Mouse (Mus musculus): ENCODE results near the gene Pnmt. TPM values are rescaled to one million over a fixed set of nuclear protein-coding genes. Genes with fewer than 3 reads are reported as not detected.
A peak's percentile ranks its signal among the peaks of the same experiment; 100 is the strongest.

The Pnmt gene
- polyA plus RNA-seq, 1 experiment from 2014 or later, result 1.7 TPM

GRCm38 (mm10) chr11:98346168-98346567, 40.1 kb upstream of the Pnmt start:
- Histone ChIP-seq H3K4me1 (ENCODE audit: control insufficient read depth, insufficient read depth, low read length) (peaks cover 15% of the 10 kb centered on the region), H3K9ac (ENCODE audit: low read depth, low read length) (no peak overlapping the region), H3K27ac (ENCODE audit: low read length) (no peak overlapping the region), H3K27me3 (ENCODE audit: control insufficient read depth, insufficient read depth, low read depth, low read length) (peaks cover 61% of the 10 kb centered on the region), H3K4me2 (ENCODE audit: low read length) (no peak overlapping the region), H3K36me3 (ENCODE audit: control insufficient read depth, insufficient read depth, low read length) (no peaks in the 10 kb centered on the region), H3K4me3 (ENCODE audit: low read depth, low read length) (no peak overlapping the region), H3K9me3 (replicated peaks; ENCODE audit: control insufficient read depth, low read length, poor library complexity, severe bottlenecking) (no peaks in the 10 kb centered on the region)
- no peak for ATAC-seq
- WGBS, result 6% methylated on average over 9 of the region's 9 CpGs

GRCm38 (mm10) chr11:98347385-98348082, 38.7 kb upstream of the Pnmt start:
- WGBS, result 2% methylated on average over 9 of the region's 12 CpGs
- Histone ChIP-seq H3K9ac (ENCODE audit: low read depth, low read length) (0 out of 2 replicates have a peak overlapping the region, but pooled peaks have one; percentile 70), H3K4me3 (ENCODE audit: low read depth, low read length) (no peak overlapping the region; the same call in 1 of the 2 replicates), H3K27me3 (ENCODE audit: control insufficient read depth, insufficient read depth, low read depth, low read length) (peaks cover 59% of the 10 kb centered on the region), H3K36me3 (ENCODE audit: control insufficient read depth, insufficient read depth, low read length) (no peaks in the 10 kb centered on the region), H3K4me2 (ENCODE audit: low read length) (peak overlapping the region; percentile 100), H3K27ac (ENCODE audit: low read length) (no peak overlapping the region), H3K9me3 (replicated peaks; ENCODE audit: control insufficient read depth, low read length, poor library complexity, severe bottlenecking) (no peaks in the 10 kb centered on the region), H3K4me1 (ENCODE audit: control insufficient read depth, insufficient read depth, low read length) (peaks cover 15% of the 10 kb centered on the region)
- no peak for ATAC-seq

GRCm38 (mm10) chr11:98348083-98348961, 37.9 kb upstream of the Pnmt start, which contains the start of gene Ppp1r1b:
TSS of gene Ppp1r1b (plus strand) at chr11:98348404.
- Histone ChIP-seq H3K4me2 (ENCODE audit: low read length) (peak within 1 kb of the TSS; percentile 100), H3K27ac (ENCODE audit: low read length) (no peak within 1 kb of the TSS), H3K9me3 (replicated peaks; ENCODE audit: control insufficient read depth, low read length, poor library complexity, severe bottlenecking) (no peaks in the 10 kb centered on the region), H3K4me3 (ENCODE audit: low read depth, low read length) (peak within 1 kb of the TSS; percentile 67), H3K4me1 (ENCODE audit: control insufficient read depth, insufficient read depth, low read length) (peaks cover 15% of the 10 kb centered on the region), H3K27me3 (ENCODE audit: control insufficient read depth, insufficient read depth, low read depth, low read length) (peaks cover 62% of the 10 kb centered on the region), H3K9ac (ENCODE audit: low read depth, low read length) (peak within 1 kb of the TSS; percentile 70), H3K36me3 (ENCODE audit: control insufficient read depth, insufficient read depth, low read length) (no peaks in the 10 kb centered on the region)
- peak; percentile 71 for ATAC-seq
- WGBS, result under 1% methylated on average over 39 of the region's 55 CpGs

GRCm38 (mm10) chr11:98349308-98349707, 36.9 kb upstream of the Pnmt start:
- H3K4me1 ChIP-seq (ENCODE audit: control insufficient read depth, insufficient read depth, low read length), result peaks cover 15% of the 10 kb centered on the region
- no peak for ATAC-seq
- peak overlapping the region; percentile 67 for H3K4me3 ChIP-seq (ENCODE audit: low read depth, low read length)
- H3K9ac ChIP-seq (ENCODE audit: low read depth, low read length), result no peak overlapping the region
- WGBS, result 4% methylated on average over 9 of the region's 9 CpGs
- peaks cover 66% of the 10 kb centered on the region for H3K27me3 ChIP-seq (ENCODE audit: control insufficient read depth, insufficient read depth, low read depth, low read length)
- peak overlapping the region; percentile 100; the same call in 1 of the 2 replicates for H3K4me2 ChIP-seq (ENCODE audit: low read length)
- no peaks in the 10 kb centered on the region for H3K9me3 ChIP-seq (replicated peaks; ENCODE audit: control insufficient read depth, low read length, poor library complexity, severe bottlenecking)
- H3K27ac ChIP-seq (ENCODE audit: low read length), result no peak overlapping the region
- no peaks in the 10 kb centered on the region for H3K36me3 ChIP-seq (ENCODE audit: control insufficient read depth, insufficient read depth, low read length)

GRCm38 (mm10) chr11:98352272-98352990, 33.8 kb upstream of the Pnmt start:
- H3K27me3 ChIP-seq (ENCODE audit: control insufficient read depth, insufficient read depth, low read depth, low read length), result peaks cover 49% of the 10 kb centered on the region
- 79% methylated on average over 18 of the region's 18 CpGs for WGBS
- ATAC-seq, result no peak
- peaks cover 13% of the 10 kb centered on the region for H3K4me1 ChIP-seq (ENCODE audit: control insufficient read depth, insufficient read depth, low read length)
- no peak overlapping the region for H3K9ac ChIP-seq (ENCODE audit: low read depth, low read length)
- H3K36me3 ChIP-seq (ENCODE audit: control insufficient read depth, insufficient read depth, low read length), result no peaks in the 10 kb centered on the region
- no peak overlapping the region for H3K4me3 ChIP-seq (ENCODE audit: low read depth, low read length)
- no peaks in the 10 kb centered on the region for H3K9me3 ChIP-seq (replicated peaks; ENCODE audit: control insufficient read depth, low read length, poor library complexity, severe bottlenecking)
- H3K4me2 ChIP-seq (ENCODE audit: low read length), result no peak overlapping the region
- H3K27ac ChIP-seq (ENCODE audit: low read length), result no peak overlapping the region

GRCm38 (mm10) chr11:98353651-98354211, 32.5 kb upstream of the Pnmt start:
- Histone ChIP-seq H3K4me3 (ENCODE audit: low read depth, low read length) (no peak overlapping the region), H3K9me3 (replicated peaks; ENCODE audit: control insufficient read depth, low read length, poor library complexity, severe bottlenecking) (no peaks in the 10 kb centered on the region), H3K9ac (ENCODE audit: low read depth, low read length) (no peak overlapping the region), H3K4me2 (ENCODE audit: low read length) (no peak overlapping the region), H3K36me3 (ENCODE audit: control insufficient read depth, insufficient read depth, low read length) (no peaks in the 10 kb centered on the region), H3K27ac (ENCODE audit: low read length) (no peak overlapping the region), H3K4me1 (ENCODE audit: control insufficient read depth, insufficient read depth, low read length) (peaks cover 9% of the 10 kb centered on the region), H3K27me3 (ENCODE audit: control insufficient read depth, insufficient read depth, low read depth, low read length) (peaks cover 40% of the 10 kb centered on the region)
- no peak for ATAC-seq
- WGBS, result 29% methylated on average over 8 of the region's 8 CpGs

GRCm38 (mm10) chr11:98354445-98354844, 31.8 kb upstream of the Pnmt start:
- H3K4me1 ChIP-seq (ENCODE audit: control insufficient read depth, insufficient read depth, low read length), result peaks cover 12% of the 10 kb centered on the region
- peaks cover 33% of the 10 kb centered on the region for H3K27me3 ChIP-seq (ENCODE audit: control insufficient read depth, insufficient read depth, low read depth, low read length)
- no peak for ATAC-seq
- H3K4me3 ChIP-seq (ENCODE audit: low read depth, low read length), result no peak overlapping the region
- H3K9ac ChIP-seq (ENCODE audit: low read depth, low read length), result no peak overlapping the region
- no peaks in the 10 kb centered on the region for H3K36me3 ChIP-seq (ENCODE audit: control insufficient read depth, insufficient read depth, low read length)
- 65% methylated on average over 14 of the region's 14 CpGs for WGBS
- H3K4me2 ChIP-seq (ENCODE audit: low read length), result no peak overlapping the region
- H3K27ac ChIP-seq (ENCODE audit: low read length), result no peak overlapping the region
- no peaks in the 10 kb centered on the region for H3K9me3 ChIP-seq (replicated peaks; ENCODE audit: control insufficient read depth, low read length, poor library complexity, severe bottlenecking)

- no peak for ATAC-seq
- Histone ChIP-seq H3K4me2 (ENCODE audit: low read length) (no peak overlapping the region), H3K27ac (ENCODE audit: low read length) (no peak overlapping the region), H3K4me3 (ENCODE audit: low read depth, low read length) (no peak overlapping the region), H3K4me1 (ENCODE audit: control insufficient read depth, insufficient read depth, low read length) (peaks cover 17% of the 10 kb centered on the region), H3K36me3 (ENCODE audit: control insufficient read depth, insufficient read depth, low read length) (no peaks in the 10 kb centered on the region), H3K9ac (ENCODE audit: low read depth, low read length) (no peak overlapping the region), H3K27me3 (ENCODE audit: control insufficient read depth, insufficient read depth, low read depth, low read length) (peaks cover 20% of the 10 kb centered on the region), H3K9me3 (replicated peaks; ENCODE audit: control insufficient read depth, low read length, poor library complexity, severe bottlenecking) (no peaks in the 10 kb centered on the region)
- WGBS, result 6% methylated on average over 6 of the region's 6 CpGs
Measured at GRCm38 (mm10) chr11:98355732-98356299, 30.4 kb upstream of the Pnmt start.
